Mouse (Mus musculus): ENCODE measurements at regions not wholly inside any gene's neighbourhood (a gene's known extent, or its start where the extent isn't known, plus 50 kb on each side); places are given as distances from the start of the nearest gene placed in this dataset.
"Not testable (repeated sequence)": the region's sequence is repeated elsewhere in the genome, so short reads cannot be mapped to it uniquely, and the experiment has no call there.

GRCm38 (mm10) chr8:8919040-8919439, 228.7 kb upstream of the Arglu1 start:
- DNase-seq: no peak

- DNase-seq: no peak
These were observed 217.3 kb upstream of the Arglu1 start for GRCm38 (mm10) chr8:8907478-8908165.

- DNase-seq: no peak
These were observed 202.7 kb upstream of the Arglu1 start for GRCm38 (mm10) chr8:8892996-8893395.

- no peak for DNase-seq
These were observed 187.0 kb upstream of the Arglu1 start for GRCm38 (mm10) chr8:8877286-8877685.

DNA sequence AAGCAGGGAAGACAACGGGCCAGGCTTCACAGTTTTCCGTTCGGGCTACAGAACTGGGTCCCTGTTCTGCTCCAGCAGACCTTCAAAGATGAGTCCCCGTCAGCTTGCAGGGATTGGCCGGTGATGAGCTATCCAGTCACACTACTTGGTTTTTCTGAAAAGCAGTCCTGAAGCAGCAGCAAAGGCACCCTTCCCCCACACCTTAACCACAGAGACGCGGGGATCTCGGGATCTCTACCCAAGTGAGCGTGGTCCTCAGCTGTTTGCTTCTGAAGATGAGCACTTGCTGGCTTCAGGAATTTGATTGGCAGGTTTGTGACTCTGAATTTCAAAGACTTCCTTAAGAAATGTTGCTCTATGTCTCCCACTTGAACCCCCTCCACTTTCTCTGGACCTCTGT, 186.6 kb upstream of the Arglu1 start:
- no peak for DNase-seq

GRCm38 (mm10) chr8:8876469-8876868, 186.1 kb upstream of the Arglu1 start:
- DNase-seq: no peak

DNA sequence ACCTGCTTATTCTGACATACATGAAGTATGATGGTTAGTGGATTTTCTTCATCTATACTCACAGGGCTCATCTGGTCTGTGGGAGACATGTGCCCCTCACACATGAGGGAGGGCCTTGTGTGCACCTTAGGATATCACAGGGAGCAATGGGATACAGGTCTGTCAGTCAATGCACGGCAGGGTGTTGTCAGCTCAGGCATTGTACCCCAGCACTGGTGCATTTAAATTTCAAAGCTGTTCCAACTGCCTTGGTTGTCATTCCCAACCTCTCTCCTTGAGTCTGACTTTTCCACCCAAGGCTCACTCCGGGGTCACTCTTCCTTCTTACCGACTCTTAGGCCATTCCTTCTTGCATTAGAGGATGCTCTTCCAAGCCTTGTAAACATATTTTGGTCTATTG, 181.6 kb upstream of the Arglu1 start:
- no peak for DNase-seq

DNA sequence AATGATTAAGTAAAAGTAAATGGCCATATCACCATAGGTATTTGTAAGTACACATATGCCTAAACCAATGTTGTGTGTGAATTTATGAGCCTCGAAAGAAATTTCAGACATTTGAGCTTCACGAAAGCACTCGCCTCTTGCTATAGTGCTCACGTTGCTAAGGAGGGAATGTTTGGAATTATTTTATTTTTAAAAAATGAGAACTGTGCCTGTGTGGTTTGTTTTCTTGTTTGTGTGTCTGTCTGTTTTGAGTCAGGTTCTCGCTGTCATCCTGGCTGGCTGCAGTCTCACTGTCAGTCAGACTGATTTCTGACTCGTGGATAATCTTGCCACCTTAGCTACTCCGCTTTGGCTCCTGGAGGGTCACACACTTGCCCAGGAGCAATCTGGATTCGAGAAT, 180.7 kb upstream of the Arglu1 start:
- no peak for DNase-seq

DNA sequence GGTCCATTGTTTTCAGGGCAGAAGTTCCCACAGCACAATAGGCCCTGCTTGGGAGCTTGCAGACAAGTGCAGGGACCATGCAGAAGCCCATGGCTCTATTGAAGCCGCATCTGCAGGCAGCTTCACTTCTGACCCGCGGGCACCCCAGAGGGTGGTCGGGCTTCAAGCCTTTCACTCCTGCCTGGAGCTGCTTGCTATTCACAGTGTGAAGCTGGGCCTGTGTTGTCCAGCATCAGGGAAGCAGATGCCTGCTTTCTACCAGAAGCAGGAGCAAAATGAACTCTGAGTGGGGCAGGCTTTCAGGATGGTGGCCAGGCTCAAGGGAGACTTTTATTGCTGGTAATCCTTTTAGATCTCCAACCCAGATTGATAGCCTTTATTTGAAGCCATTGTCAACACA, 180.2 kb upstream of the Arglu1 start:
- no peak for DNase-seq

- no peak for DNase-seq
These were observed 179.0 kb upstream of the Arglu1 start for GRCm38 (mm10) chr8:8869338-8869737.

- no peak for DNase-seq
These were observed 177.6 kb upstream of the Arglu1 start for GRCm38 (mm10) chr8:8867924-8868323.

DNA sequence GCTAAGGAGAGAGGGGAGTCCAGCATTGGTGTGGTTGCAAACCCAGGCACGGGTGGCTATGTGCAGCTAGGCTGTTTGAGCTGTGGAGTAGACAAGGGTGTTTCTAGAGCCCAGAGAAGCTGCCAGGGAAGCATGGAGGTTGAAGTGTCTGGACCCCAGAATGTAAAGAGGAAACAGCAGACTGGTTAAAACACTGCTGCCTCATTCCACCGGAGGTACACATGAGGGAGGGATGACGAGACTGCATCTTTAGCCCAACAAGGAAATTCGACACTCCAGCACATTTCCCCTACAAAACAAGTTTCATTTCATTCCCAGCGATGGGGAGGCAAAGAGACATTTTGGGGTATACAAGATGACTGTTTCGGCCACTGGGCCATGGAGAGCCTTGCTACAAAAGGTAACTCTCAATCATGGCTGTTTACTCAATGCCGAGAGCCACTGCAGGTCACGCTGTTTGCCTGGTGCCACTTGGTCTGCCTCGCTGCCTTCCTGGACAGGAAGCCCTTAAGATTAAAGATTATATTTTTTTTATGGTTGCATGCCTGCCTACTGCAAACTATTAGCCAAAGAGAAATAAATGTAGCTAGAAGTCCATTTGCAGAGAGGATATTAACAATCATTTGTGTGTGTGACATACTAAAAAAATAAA, 176.9 kb upstream of the Arglu1 start:
- peak in 1 of 2 experiments; percentile 14 for DNase-seq

- DNase-seq: no peak
These were observed 172.4 kb upstream of the Arglu1 start for GRCm38 (mm10) chr8:8862767-8863166.

- no peak for DNase-seq
These were observed 171.1 kb upstream of the Arglu1 start for GRCm38 (mm10) chr8:8861331-8861940.

- DNase-seq: peak in 1 of 2 experiments; percentile 41
These were observed 168.3 kb upstream of the Arglu1 start for GRCm38 (mm10) chr8:8858636-8859035.

DNA sequence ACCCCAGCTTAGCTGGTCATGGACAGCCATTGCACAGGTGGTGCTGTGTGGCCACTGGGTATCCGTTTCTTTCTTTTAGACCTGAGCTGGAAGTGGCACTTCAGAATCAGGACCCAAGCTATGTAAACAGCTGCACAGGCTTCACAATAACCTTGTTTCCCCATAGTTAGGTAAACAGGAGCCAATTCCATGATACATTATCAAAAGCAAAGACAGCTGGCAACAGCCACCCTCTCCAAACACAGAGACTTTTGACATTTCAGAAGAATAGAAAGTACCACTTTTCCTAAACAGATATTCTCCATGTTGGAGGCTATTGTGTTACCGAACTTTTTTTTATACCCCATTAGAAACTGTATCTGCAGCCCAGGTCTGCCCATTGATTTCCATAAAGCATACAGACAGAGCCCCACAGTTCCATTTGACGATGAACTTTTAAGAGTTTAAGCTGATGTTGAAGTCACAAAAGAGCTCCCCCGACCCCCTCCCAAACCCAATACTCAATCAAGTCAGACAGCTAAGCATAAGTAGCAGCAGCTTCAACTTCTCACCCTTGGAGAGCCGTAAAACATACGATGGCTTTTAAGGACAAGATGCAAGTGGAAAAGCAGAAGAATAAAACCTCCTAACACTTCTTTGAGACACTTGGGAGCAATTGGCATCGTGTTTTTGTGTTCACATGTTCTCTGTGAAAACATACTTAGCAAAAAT, 162.5 kb upstream of the Arglu1 start:
- DNase-seq: no peak

GRCm38 (mm10) chr8:8851271-8851670, 160.9 kb upstream of the Arglu1 start:
- DNase-seq: no peak

- DNase-seq: no peak
These were observed 160.4 kb upstream of the Arglu1 start for GRCm38 (mm10) chr8:8850766-8851165.

- no peak for DNase-seq
These were observed 157.3 kb upstream of the Arglu1 start for GRCm38 (mm10) chr8:8847579-8847978.

- no peak for DNase-seq
These were observed 152.0 kb upstream of the Arglu1 start for GRCm38 (mm10) chr8:8842326-8842725.

GRCm38 (mm10) chr8:8836166-8836565, 145.8 kb upstream of the Arglu1 start:
- not testable (repeated sequence) for DNase-seq

GRCm38 (mm10) chr8:8831306-8831705, 141.0 kb upstream of the Arglu1 start:
- no peak for DNase-seq

DNA sequence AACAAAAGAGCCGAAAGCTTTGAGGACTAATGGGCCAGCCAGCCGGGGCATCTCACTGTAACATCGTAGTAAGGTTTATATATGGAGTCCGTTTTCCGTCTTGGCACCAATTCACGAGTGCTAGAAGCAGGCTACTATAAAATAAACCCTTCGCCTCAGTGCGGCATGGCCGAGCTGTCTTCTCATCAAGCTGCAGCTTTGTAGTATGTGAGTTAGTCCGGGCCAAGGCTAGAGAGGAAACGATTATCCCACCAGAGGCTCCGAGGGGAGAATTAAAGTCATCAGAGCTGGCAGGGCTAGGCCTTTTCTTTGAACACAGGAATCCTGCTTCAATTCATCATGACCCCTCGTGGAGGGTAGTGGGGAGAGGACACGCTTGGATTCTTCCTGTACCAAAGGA, 138.9 kb upstream of the Arglu1 start:
- DNase-seq: peak in 1 of 2 experiments; percentile 10

DNA sequence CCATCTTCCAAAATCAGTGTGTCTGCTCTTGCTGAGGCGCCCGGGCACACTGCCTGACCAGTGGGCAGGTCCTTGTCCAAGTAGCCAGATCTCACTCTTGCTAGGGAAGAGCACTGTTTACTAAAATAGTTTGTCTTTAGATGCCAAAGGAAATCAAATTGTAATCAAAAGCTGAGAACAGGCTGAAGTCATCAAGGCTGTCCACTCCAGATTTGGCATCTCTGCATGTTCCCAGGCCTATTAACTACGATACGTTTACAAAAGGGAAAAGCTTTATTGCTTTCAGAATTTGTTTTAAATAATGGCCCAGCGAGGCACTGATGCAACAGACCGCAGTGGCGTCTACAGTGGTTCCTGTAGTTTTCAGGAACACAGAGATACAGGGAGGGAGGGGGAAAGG, 137.2 kb upstream of the Arglu1 start:
- no peak for DNase-seq

All from kidney, postnatal 36 days (tissue).